Mouse (Mus musculus) cortical plate, adult 2 months (tissue): ENCODE measurements at regions not wholly inside any gene's neighbourhood (a gene's known extent, or its start where the extent isn't known, plus 50 kb on each side); places are given as distances from the start of the nearest gene placed in this dataset.
"Not testable (repeated sequence)": the region's sequence is repeated elsewhere in the genome, so short reads cannot be mapped to it uniquely, and the experiment has no call there.

Experiments used
- H3K27ac ChIP-seq: fragments of 200-500 bp; 2 replicates; pipeline ENCODE4 v1.5.1; 2012; ENCODE audit warnings: low read length, control low read depth, inconsistent platforms; ENCODE audit not compliant: insufficient read depth
- H3K4me1 ChIP-seq: fragments of 200-500 bp; 2 replicates; pipeline ENCODE4 v1.6.1; 2011; ENCODE audit warnings: low read length; ENCODE audit not compliant: control insufficient read depth, insufficient read depth
- H3K4me3 ChIP-seq: fragments of 200-500 bp; 2 replicates; pipeline ENCODE4 v1.5.1; 2011; ENCODE audit warnings: mild to moderate bottlenecking, low read length, control low read depth; ENCODE audit not compliant: insufficient read depth
- CTCF ChIP-seq: fragments of 200-500 bp; IDR thresholded peaks from 2 replicates; pipeline ENCODE4 v1.5.1; 2011; ENCODE audit warnings: mild to moderate bottlenecking, control low read depth, low read length; ENCODE audit not compliant: insufficient read depth; ENCODE audit errors: extremely low read depth
- POLR2A ChIP-seq: fragments of 200-500 bp; IDR thresholded peaks from 2 replicates; pipeline ENCODE4 v1.6.1; 2011; ENCODE audit warnings: mild to moderate bottlenecking, low read length, control low read depth; ENCODE audit not compliant: insufficient read depth; ENCODE audit errors: extremely low read depth

DNA sequence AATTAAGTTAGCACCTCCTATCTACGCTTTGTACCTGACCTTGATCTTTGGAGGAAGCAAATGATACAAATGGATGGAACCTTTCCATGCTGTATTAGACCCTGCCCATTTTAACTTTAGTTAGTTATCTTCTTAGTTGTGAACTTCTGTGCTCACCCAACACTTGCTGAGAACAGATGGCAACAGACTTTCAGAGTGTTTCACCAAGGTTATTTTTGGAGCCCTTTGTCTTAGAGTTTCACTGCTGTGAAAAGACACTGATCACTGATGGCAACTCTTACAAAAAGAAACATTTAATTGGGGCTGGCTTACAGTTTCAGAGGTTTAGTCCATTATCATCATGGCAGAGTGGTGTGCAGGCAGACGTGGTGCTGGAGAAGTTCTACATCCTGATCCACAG is 88.8 kb upstream of the Zfp746 start:
- Histone ChIP-seq H3K4me1 (no peaks in the 10 kb centered on the region), H3K4me3 (no peak overlapping the region), H3K27ac (no peak overlapping the region)
- TF ChIP-seq POLR2A (no peak), CTCF (no peak)

DNA sequence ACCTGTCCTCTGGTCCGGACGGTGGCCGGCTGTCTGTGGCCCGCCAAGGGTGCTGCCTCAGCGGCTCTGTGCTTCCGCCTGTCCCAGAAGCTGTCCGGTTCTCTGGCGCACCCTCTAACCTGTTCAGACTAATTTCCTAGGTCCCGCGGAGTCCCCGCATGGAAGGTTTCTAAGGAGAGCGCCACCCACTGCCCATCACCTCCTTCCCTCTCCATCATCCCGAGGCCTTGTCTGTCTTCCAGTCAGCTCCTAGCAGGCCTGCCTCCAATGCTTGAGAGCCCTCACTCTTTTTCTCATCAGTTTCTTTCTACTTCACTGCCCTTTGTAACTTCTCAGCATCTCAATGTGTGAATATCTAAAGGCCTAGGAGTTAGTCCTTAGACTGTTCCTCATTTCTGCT is 86.4 kb upstream of the Zfp746 start:
- H3K27ac ChIP-seq, H3K4me3 ChIP-seq, H3K4me1 ChIP-seq: not testable (repeated sequence)

DNA sequence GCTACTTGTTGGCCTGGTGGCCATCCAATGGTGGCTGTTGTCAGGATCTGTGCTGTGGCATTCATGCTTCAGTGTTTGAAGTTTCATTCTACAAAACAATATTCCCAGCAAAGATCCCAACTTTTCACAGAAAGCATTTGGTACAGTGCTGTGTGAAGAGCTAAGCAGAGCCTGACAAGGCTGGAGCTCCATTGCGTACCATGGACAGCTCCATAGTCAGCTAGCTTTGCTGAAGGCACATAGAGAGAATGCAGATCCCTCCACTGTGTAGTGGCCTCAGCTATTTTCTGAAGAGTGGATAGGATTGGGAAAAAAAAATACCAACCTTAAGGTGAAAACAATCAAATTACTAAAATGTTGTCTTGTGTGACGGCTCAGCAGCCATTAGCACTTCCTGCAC is 50.5 kb upstream of the Zfp746 start:
- H3K27ac ChIP-seq = no peak overlapping the region
- H3K4me3 ChIP-seq = no peak overlapping the region
- TF ChIP-seq CTCF = no peak
- no peak for TF ChIP-seq POLR2A
- H3K4me1 ChIP-seq = no peaks in the 10 kb centered on the region
